Mouse (Mus musculus) C2C12 (cell line): ENCODE results near the gene Ssrp1.

Experiments used
- CEBPB ChIP-seq: IDR thresholded peaks from one replicate; pipeline ENCODE4 v1.6.1; 2011; ENCODE audit warnings: low read depth, mild to moderate bottlenecking, control low read depth, moderate library complexity
- CTCF ChIP-seq: IDR thresholded peaks from one replicate; pipeline ENCODE4 v1.5.1; 2011; ENCODE audit not compliant: control insufficient read depth, insufficient read depth, insufficient read length
- FOSL1 ChIP-seq: IDR thresholded peaks from one replicate; pipeline ENCODE4 v1.8.0; 2011; ENCODE audit warnings: mild to moderate bottlenecking, low read length; ENCODE audit not compliant: poor library complexity, insufficient read depth, severe bottlenecking
- USF1 ChIP-seq: IDR thresholded peaks from one replicate; pipeline ENCODE4 v1.6.1; 2011; ENCODE audit warnings: low read depth, mild to moderate bottlenecking, control low read depth, moderate library complexity

DNA sequence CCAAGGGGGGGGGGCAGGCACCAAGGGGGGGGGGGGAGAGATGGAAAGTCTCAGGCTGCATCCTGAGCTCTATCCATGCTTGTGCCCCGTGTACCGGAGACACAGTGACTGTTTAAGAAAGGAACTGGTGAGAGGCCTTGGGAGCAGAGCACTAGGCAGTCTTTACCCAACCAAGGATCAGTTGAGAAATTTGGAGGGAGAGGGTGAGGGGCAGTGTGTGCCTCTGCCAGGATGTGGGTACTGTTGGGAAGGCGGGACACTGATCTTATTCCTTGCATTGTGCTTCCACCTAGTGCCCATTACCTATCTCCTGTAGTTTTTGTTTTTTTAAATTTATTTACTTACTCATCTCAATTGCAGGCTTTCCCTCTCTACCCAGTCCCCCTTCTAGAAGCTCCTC, 10.9 kb upstream of the Ssrp1 start:
- no peak for TF ChIP-seq CTCF
- no peak for TF ChIP-seq USF1
- no peak for TF ChIP-seq CEBPB
- no peak for TF ChIP-seq FOSL1
